Mouse (Mus musculus): ENCODE data around the gene Adam10. TPM values are rescaled to one million over a fixed set of nuclear protein-coding genes. Genes with fewer than 3 reads are reported as not detected.

Adam10 gene
- polyA plus RNA-seq, 1 experiment from 2014 or later = 73.6 TPM

- no peaks in the 10 kb centered on the region for H3K9me3 ChIP-seq (replicated peaks)
- no peak overlapping the region for H3K4me2 ChIP-seq
- no peaks in the 10 kb centered on the region for H3K36me3 ChIP-seq
- no peak overlapping the region for H3K9ac ChIP-seq
- H3K4me3 ChIP-seq (replicated peaks) = no peak overlapping the region
- peak overlapping the region; percentile 29; the same call in 1 of the 2 replicates for H3K27ac ChIP-seq
- DNase-seq = no peak
- H3K27me3 ChIP-seq = no peaks in the 10 kb centered on the region
- peaks cover 71% of the 10 kb centered on the region for H3K4me1 ChIP-seq (replicated peaks)
- no peak for ATAC-seq (ENCODE audit: low read depth)
- 85% methylated on average over 4 of the region's 4 CpGs for WGBS (ENCODE audit: insufficient replicate concordance)
Measured at GRCm38 (mm10) chr9:70673656-70674055, 5.1 kb upstream of the Adam10 start.

GRCm38 (mm10) chr9:70675117-70675516 lies 3.7 kb upstream of the Adam10 start:
- 56% methylated on average over 4 of the region's 4 CpGs for WGBS (ENCODE audit: insufficient replicate concordance)
- Histone ChIP-seq H3K27me3 (no peaks in the 10 kb centered on the region), H3K4me2 (no peak overlapping the region), H3K4me1 (replicated peaks) (peaks cover 57% of the 10 kb centered on the region), H3K4me3 (replicated peaks) (no peak overlapping the region), H3K9ac (0 out of 2 replicates have a peak overlapping the region, but pooled peaks have one; percentile 42), H3K9me3 (replicated peaks) (no peaks in the 10 kb centered on the region), H3K27ac (peak overlapping the region; percentile 68), H3K36me3 (no peaks in the 10 kb centered on the region)
- DNase-seq (no peak), ATAC-seq (ENCODE audit: low read depth) (no peak)

- no peaks in the 10 kb centered on the region for H3K36me3 ChIP-seq
- peak overlapping the region; percentile 68 for H3K27ac ChIP-seq
- 69% methylated on average over 5 of the region's 5 CpGs for WGBS (ENCODE audit: insufficient replicate concordance)
Measured at GRCm38 (mm10) chr9:70675961-70676360, 2.8 kb upstream of the Adam10 start.

GRCm38 (mm10) chr9:70679132-70680091 lies 615 bp downstream of the Adam10 start:
- H3K9ac ChIP-seq = peak overlapping the region; percentile 99
- no peaks in the 10 kb centered on the region for H3K27me3 ChIP-seq
- DNase-seq (peak; percentile 54), ATAC-seq (ENCODE audit: low read depth) (peak; percentile 21)
- H3K9me3 ChIP-seq (replicated peaks) = no peaks in the 10 kb centered on the region
- peak overlapping the region; percentile 99 for H3K27ac ChIP-seq
- H3K36me3 ChIP-seq = no peaks in the 10 kb centered on the region
- under 1% methylated on average over 86 of the region's 103 CpGs for WGBS (ENCODE audit: insufficient replicate concordance)
- peak overlapping the region; percentile 75 for H3K4me2 ChIP-seq
- peak overlapping the region; percentile 90 for H3K4me3 ChIP-seq (replicated peaks)
- peaks cover 53% of the 10 kb centered on the region for H3K4me1 ChIP-seq (replicated peaks)

More at GRCm38 (mm10) chr9:70675961-70676360, 2.8 kb upstream of the Adam10 start:
- ATAC-seq (ENCODE audit: low read depth) (no peak), DNase-seq (no peak)
- Histone ChIP-seq H3K4me3 (replicated peaks) (no peak overlapping the region), H3K4me2 (no peak overlapping the region), H3K9me3 (replicated peaks) (no peaks in the 10 kb centered on the region), H3K27me3 (no peaks in the 10 kb centered on the region), H3K9ac (no peak overlapping the region; the same call in 1 of the 2 replicates), H3K4me1 (replicated peaks) (peaks cover 53% of the 10 kb centered on the region)

GRCm38 (mm10) chr9:70682202-70682601 lies 3.4 kb downstream of the Adam10 start:
- H3K36me3 ChIP-seq = no peaks in the 10 kb centered on the region; the same call in 1 of the 2 replicates
- peak overlapping the region; percentile 75 for H3K4me2 ChIP-seq
- ATAC-seq (ENCODE audit: low read depth) (no peak), DNase-seq (no peak)
- H3K4me3 ChIP-seq (replicated peaks) = peak overlapping the region; percentile 90
- H3K27me3 ChIP-seq = no peaks in the 10 kb centered on the region
- WGBS (ENCODE audit: insufficient replicate concordance) = 8% methylated on average over 1 of the region's 1 CpGs
- peaks cover 63% of the 10 kb centered on the region for H3K4me1 ChIP-seq (replicated peaks)
- H3K9me3 ChIP-seq (replicated peaks) = no peaks in the 10 kb centered on the region
- H3K27ac ChIP-seq = peak overlapping the region; percentile 99
- H3K9ac ChIP-seq = peak overlapping the region; percentile 99

- Histone ChIP-seq H3K4me3 (replicated peaks) (no peak overlapping the region), H3K4me2 (no peak overlapping the region), H3K9me3 (replicated peaks) (no peaks in the 10 kb centered on the region), H3K27ac (peak overlapping the region; percentile 53; the same call in 1 of the 2 replicates), H3K9ac (no peak overlapping the region), H3K4me1 (replicated peaks) (peaks cover 78% of the 10 kb centered on the region), H3K36me3 (no peaks in the 10 kb centered on the region; the same call in 1 of the 2 replicates), H3K27me3 (no peaks in the 10 kb centered on the region)
- WGBS (ENCODE audit: insufficient replicate concordance) = 52% methylated on average over 2 of the region's 2 CpGs
- DNase-seq (peak; percentile 52), ATAC-seq (ENCODE audit: low read depth) (peak; percentile 74)
Measured at GRCm38 (mm10) chr9:70688301-70688968, 9.6 kb downstream of the Adam10 start.

- ATAC-seq (ENCODE audit: low read depth) = no peak
- 60% methylated on average over 3 of the region's 3 CpGs for WGBS (ENCODE audit: insufficient replicate concordance)
- Histone ChIP-seq H3K9me3 (replicated peaks) (no peaks in the 10 kb centered on the region), H3K4me1 (replicated peaks) (peaks cover 85% of the 10 kb centered on the region), H3K36me3 (no peaks in the 10 kb centered on the region; the same call in 1 of the 2 replicates), H3K4me3 (replicated peaks) (0 out of 2 replicates have a peak overlapping the region, but pooled peaks have one; percentile 9), H3K27ac (peak overlapping the region; percentile 62), H3K9ac (0 out of 2 replicates have a peak overlapping the region, but pooled peaks have one; percentile 22), H3K4me2 (peak overlapping the region; percentile 41), H3K27me3 (no peaks in the 10 kb centered on the region)
- DNase-seq = no peak
Measured at GRCm38 (mm10) chr9:70689926-70690325, 11.1 kb downstream of the Adam10 start.

GRCm38 (mm10) chr9:70690579-70690978 lies 11.8 kb downstream of the Adam10 start:
- Histone ChIP-seq H3K4me1 (replicated peaks) (peaks cover 84% of the 10 kb centered on the region), H3K4me2 (no peak overlapping the region)
- no peak for DNase-seq

GRCm38 (mm10) chr9:70691772-70692693 lies 13.2 kb downstream of the Adam10 start:
- 47% methylated on average over 2 of the region's 2 CpGs for WGBS (ENCODE audit: insufficient replicate concordance)
- Histone ChIP-seq H3K4me1 (replicated peaks) (peaks cover 80% of the 10 kb centered on the region), H3K27me3 (no peaks in the 10 kb centered on the region), H3K9ac (no peak overlapping the region), H3K4me3 (replicated peaks) (no peak overlapping the region), H3K9me3 (replicated peaks) (no peaks in the 10 kb centered on the region), H3K27ac (no peak overlapping the region), H3K36me3 (no peaks in the 10 kb centered on the region), H3K4me2 (no peak overlapping the region)
- ATAC-seq (ENCODE audit: low read depth) (no peak), DNase-seq (no peak)

More at GRCm38 (mm10) chr9:70690579-70690978, 11.8 kb downstream of the Adam10 start:
- H3K27ac ChIP-seq = no peak overlapping the region
- no peak overlapping the region for H3K4me3 ChIP-seq (replicated peaks)
- H3K27me3 ChIP-seq = no peaks in the 10 kb centered on the region
- H3K9ac ChIP-seq = no peak overlapping the region
- no peaks in the 10 kb centered on the region for H3K9me3 ChIP-seq (replicated peaks)
- ATAC-seq (ENCODE audit: low read depth) = no peak
- no peaks in the 10 kb centered on the region for H3K36me3 ChIP-seq

- DNase-seq = no peak
- H3K4me3 ChIP-seq (replicated peaks) = no peak overlapping the region
- 53% methylated on average over 2 of the region's 2 CpGs for WGBS (ENCODE audit: insufficient replicate concordance)
- ATAC-seq (ENCODE audit: low read depth) = peak; percentile 50; the same call in 1 of the 2 replicates
- H3K9ac ChIP-seq = no peak overlapping the region
- H3K9me3 ChIP-seq (replicated peaks) = no peaks in the 10 kb centered on the region
- H3K36me3 ChIP-seq = no peaks in the 10 kb centered on the region
- H3K4me1 ChIP-seq (replicated peaks) = peaks cover 79% of the 10 kb centered on the region
- H3K27me3 ChIP-seq = no peaks in the 10 kb centered on the region
- H3K27ac ChIP-seq = peak overlapping the region; percentile 53; the same call in 1 of the 2 replicates
- H3K4me2 ChIP-seq = no peak overlapping the region
Measured at GRCm38 (mm10) chr9:70695723-70696122, 16.9 kb downstream of the Adam10 start.
